Mouse (Mus musculus) heart, adult 11 months (tissue): ENCODE measurements around the gene Olfr1387.
"Not testable (repeated sequence)": the region's sequence is repeated elsewhere in the genome, so short reads cannot be mapped to it uniquely, and the experiment has no call there.

ENCODE experiments used
- DNase-seq: peaks from one replicate; pipeline ENCODE4 v3.0.0; 2022

The Olfr1387 gene

DNA sequence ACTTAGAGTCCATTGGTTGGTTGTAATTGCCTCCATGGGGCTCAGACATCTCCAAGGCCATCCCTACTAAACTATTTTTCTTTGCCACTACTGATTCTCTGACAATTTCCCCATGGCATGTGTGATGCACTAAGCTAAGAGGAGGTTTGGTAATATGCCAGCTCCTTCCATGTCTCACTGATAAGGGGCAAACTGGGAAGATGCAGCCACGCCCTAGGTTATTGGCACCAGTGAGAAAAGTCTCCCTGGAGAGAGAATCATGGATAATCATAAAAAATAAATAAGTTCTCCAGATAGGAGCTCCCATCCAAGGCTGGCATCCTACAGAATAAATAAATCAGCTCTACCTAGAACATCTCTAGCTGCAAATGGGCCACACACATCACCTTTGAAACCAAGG is at the start of gene Olfr1387:
Gene Olfr1387, plus strand, starts transcription at position 301 of the 400 bp plus-strand sequence.
- DNase-seq: no peak

DNA sequence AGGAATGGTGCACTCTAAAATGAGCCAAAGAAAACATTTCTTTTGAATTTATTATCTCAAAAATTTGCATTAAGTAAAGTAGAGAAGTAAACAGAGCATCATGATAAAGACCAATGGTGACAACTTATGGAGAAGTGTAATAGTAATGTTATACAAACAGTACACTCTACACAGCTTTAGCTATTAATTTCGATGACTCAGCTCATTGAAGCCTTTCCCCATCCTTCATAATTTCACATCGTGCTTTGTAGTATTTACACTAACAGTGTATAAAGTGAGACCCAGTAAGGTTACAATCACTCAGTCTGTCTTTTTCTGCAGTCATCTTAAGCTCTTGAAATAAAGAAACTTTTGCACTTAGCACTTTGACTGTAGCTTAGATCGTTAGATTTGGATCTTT is 48.4 kb upstream of the Olfr1387 start:
- no peak for DNase-seq

DNA sequence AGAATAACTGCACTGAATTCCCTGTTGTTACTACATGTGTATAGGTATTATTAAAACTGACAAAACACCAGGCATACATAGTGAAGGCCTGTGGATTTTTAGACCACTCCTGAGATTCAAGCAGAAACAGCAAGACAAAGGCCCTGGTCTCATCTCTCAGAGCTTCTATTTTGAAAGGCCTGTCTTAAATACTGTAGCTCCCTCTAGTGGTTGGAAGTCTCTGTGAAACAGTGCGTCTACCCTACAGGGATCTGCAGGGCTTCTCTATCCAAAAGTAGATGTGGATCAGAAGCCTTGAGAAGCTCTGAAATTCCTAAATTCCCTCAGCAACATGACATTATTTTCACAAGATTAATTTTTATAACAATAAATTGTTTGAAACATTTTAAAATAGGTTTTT is 44.6 kb upstream of the Olfr1387 start:
- DNase-seq: peak; percentile 24

DNA sequence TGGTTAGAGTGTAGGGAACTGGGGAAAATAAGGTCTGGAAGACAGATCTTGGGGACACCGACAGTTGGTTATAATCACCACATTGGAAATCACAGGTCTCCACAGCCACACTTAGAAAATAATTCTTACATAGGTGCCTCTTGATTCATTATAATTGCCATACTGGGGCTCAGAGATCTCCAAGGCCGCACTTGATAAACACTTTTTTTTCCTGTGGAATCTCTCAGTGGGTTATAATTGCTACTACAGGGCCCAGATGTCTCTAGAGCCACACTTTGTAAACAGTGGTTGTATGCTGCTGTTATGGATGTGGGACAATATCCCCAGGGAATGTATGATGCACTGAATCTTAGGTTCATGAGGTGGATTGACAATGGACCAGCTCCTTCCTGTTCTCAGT is 32.4 kb upstream of the Olfr1387 start, which contains the start of gene Olfr1389:
Gene Olfr1389, plus strand, starts transcription at position 301 of the 400 bp plus-strand sequence.
- peak; percentile 21 for DNase-seq

DNA sequence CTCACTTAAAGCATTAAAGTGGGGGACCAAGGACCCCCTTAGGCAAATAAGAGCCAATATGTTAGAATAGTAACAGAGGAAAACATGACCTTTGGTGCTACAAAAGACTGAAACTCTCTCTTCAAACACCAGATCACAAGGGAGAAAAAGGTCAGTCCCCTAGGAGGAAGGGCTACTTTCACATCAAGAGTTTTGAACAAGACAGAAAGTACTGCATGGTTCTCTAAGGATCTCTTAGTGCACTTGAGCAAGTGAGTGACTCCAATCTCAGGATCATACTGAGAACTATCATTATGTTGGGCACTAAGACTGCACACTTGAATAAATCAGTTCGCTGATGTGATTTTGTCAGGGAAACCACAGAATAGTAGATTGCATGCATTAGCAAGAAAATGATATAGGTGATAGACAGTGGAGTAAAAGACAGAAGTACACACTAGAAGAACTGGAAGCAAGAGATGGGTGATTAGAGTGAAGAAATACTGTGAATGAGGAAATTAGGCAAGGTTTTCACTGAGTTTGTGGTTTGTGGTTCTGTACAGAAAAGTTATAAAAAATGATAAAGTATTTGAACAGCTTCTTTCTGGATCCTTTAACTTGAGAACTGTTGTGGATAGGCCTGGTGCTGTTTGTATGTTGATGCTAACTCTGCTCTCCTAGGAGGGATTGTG is 29.8 kb upstream of the Olfr1387 start:
- DNase-seq: no peak

DNA sequence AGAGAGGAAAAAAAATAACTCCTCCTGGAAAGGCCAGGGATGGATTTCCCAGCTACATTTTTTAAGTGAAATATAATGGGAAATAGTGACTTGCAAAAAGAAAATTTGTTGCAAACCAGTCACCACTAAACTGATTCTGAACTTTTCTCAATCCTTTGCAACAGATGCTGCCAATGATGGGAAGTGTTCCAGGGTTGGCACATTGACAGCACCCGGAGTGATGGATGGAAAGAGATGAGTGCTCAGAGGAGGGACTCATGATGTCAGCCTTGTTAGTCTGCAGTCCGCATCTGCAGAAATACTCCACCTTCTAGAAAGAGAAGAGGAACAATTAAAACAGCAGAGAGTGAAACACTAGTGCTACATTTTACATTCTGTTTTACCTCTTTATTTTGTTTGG is 25.5 kb upstream of the Olfr1387 start:
- no peak for DNase-seq

DNA sequence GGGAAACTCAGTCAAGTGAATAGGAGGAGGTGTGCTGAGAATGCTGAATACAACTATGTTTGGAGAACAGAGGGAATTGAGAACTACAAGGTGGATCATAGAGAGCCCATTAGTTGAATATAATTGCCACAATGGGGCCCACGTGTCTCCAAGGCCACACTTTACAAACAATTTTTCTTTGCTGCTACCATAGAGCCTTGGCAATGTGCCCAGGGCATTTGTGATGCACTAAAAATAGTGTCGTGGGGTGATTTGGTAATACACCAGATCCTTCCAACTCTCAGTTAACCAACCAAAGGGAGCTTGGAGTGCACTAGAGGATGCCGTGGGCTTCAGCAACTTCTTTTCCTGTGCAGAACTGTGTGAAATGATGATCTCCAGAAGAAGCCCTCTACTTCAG is 18.7 kb upstream of the Olfr1387 start, which contains the start of gene Olfr1388:
Gene Olfr1388, plus strand, starts transcription at position 214 of the 400 bp plus-strand sequence.
- no peak for DNase-seq

DNA sequence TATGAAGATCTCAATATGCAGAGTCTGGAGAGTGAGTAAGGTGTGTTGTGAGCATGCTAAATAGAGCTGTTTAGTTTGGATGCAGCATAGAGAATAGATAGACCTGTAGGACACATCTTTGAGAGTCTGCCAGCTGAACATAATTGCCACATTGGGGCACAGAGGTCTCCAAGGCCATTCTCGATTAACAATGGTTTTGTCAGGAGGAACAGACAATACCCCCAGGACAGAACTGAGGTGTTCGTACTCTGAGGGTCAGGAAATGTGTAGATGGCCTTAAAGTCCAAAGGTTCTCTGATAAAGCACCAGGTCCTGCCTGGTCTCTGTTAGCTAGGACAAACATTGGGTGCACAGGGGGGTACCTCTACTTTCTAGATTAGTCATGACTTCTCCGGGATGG is 9.6 kb downstream of the Olfr1387 start, which contains the start of gene Olfr1386:
Gene Olfr1386, plus strand, starts transcription at position 301 of the 400 bp plus-strand sequence.
- DNase-seq: not testable (repeated sequence)

DNA sequence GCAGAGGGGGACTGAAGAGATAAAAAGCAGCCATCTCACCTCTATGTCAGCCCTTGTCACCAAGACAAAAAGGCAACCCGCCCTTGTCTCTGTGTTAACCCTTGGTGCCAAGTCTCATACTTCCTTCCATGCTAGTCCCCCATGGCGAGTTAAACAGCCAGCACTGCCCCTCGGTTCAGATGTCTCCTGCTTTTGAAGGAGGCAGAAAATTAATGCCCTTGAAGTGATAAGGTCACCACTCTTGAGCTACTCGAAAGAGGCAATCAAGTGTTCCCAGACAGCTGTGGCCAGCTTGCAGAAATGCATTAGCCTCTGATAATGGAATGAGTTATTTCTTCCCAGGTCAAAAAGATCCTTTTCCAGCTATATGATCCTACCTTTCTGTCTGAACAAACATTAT is 30.8 kb downstream of the Olfr1387 start:
- peak; percentile 48 for DNase-seq

DNA sequence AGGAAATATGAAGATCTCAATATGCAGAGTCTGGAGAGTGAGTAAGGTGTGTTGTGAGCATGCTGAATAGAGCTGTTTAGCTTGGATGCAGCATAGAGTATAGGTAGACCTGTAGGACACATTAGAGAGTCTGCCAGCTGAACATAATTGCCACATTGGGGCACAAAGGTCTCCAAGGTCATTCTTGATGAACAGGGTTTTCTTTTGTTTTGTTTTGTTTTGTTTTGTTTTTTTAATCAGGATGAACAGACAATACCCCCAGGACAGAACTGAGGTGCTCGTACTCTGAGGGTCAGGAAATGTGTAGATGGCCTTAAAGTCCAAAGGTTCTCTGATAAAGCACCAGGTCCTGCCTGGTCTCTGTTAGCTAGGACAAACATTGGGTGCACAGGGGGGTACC is 33.6 kb downstream of the Olfr1387 start, which contains the start of gene Olfr1385:
Gene Olfr1385, plus strand, starts transcription at position 301 of the 400 bp plus-strand sequence.
- DNase-seq: not testable (repeated sequence)
